ENCODE assay signal across 11 mouse cellular contexts in the genomic region with DNA sequence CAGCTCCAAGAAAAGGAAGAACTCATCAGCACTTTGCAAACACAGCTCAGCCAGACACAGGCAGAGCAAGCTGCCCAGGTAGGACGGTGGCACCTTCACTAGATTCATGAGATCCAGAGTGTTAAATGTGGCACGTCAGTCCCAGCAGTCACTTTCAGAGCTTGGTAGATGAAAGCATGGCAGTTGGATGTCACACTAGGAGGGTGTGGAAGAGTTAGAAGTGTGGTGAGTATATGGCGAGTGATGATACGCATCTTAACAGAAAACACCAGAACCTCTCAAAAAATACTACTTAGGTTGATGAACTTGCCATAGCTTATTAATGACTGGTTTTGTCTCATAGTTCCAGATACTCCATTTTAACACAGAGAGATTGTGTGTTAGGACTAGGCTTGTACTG.
"Had no signal": no experiment of that assay in that cellular context is flagged by ENCODE, and none has a peak within 500 bp of the region (broad histone marks: within the 10 kb centered on the region; RNA-seq: fewer than 3 reads in every experiment).

No protein-coding gene starts in this region.

- H3K9me3 ChIP-seq: kidney, embryonic 15.5 days; limb, embryonic 12.5 days; lung, embryonic 15.5 days; midbrain, embryonic 13.5 days had no signal

- H3K27me3 ChIP-seq: kidney, embryonic 15.5 days; limb, embryonic 12.5 days; lung, embryonic 15.5 days; midbrain, embryonic 13.5 days had no signal

- H3K4me1 ChIP-seq: kidney, embryonic 15.5 days; limb, embryonic 12.5 days; lung, embryonic 15.5 days; midbrain, embryonic 13.5 days had no signal

- H3K9ac ChIP-seq: kidney, embryonic 15.5 days; limb, embryonic 12.5 days; lung, embryonic 15.5 days; midbrain, embryonic 13.5 days had no signal

- ATAC-seq: midbrain, embryonic 13.5 days had no signal

- DNase-seq: kidney, adult 2 months; kidney, postnatal 14 days; lung, postnatal 14 days; right cerebral cortex, postnatal 14 days; thymus, postnatal 4 days had no signal

- H3K4me2 ChIP-seq: kidney, embryonic 15.5 days; limb, embryonic 12.5 days; lung, embryonic 15.5 days; midbrain, embryonic 13.5 days had no signal

- H3K27ac ChIP-seq: kidney, embryonic 15.5 days; left cerebral cortex, adult 2 months; limb, embryonic 12.5 days; lung, embryonic 15.5 days; midbrain, embryonic 13.5 days; stomach, postnatal 0 days had no signal

- H3K4me3 ChIP-seq: kidney, embryonic 15.5 days; left cerebral cortex, adult 2 months; limb, embryonic 12.5 days; lung, embryonic 15.5 days; midbrain, embryonic 13.5 days had no signal
